Mouse (Mus musculus) hindbrain, embryonic 16.5 days (tissue): ENCODE measurements around the gene Rpl11. TPM values are rescaled to one million over a fixed set of nuclear protein-coding genes. Genes with fewer than 3 reads are reported as not detected.
A peak's percentile ranks its signal among the peaks of the same experiment; 100 is the strongest.

ENCODE experiments used
- ATAC-seq: fragments of 200-750 bp; cut with Nextera tagmentation; 2 replicates; pipeline ENCODE4 v1.8.0; 2017; ENCODE audit warnings: moderate TSS enrichment, moderate library complexity
- H3K27ac ChIP-seq: fragments of 300-500 bp; sonication (generic); 2 replicates; pipeline ENCODE4 v1.5.1; 2014; ENCODE audit warnings: low read depth, mild to moderate bottlenecking, control low read depth, low read length, moderate library complexity
- H3K27me3 ChIP-seq: fragments of 300-500 bp; sonication (generic); replicated peaks from 2 replicates; pipeline ENCODE4 v1.6.1; 2014; ENCODE audit warnings: low read length; ENCODE audit not compliant: control insufficient read depth, insufficient read depth
- H3K36me3 ChIP-seq: fragments of 300-500 bp; sonication (generic); 2 replicates; pipeline ENCODE4 v1.6.1; 2014; ENCODE audit warnings: mild to moderate bottlenecking, low read length, moderate library complexity, mixed read lengths; ENCODE audit not compliant: control insufficient read depth, insufficient read depth
- H3K4me1 ChIP-seq: fragments of 300-500 bp; sonication (generic); 2 replicates; pipeline ENCODE4 v1.6.1; 2014; ENCODE audit warnings: low read depth, low read length; ENCODE audit not compliant: control insufficient read depth, insufficient read depth
- H3K4me2 ChIP-seq: fragments of 300-500 bp; sonication (generic); 2 replicates; pipeline ENCODE4 v1.6.1; 2014; ENCODE audit warnings: mild to moderate bottlenecking, low read length, control low read depth, moderate library complexity
- H3K4me3 ChIP-seq: fragments of 300-500 bp; sonication (generic); 2 replicates; pipeline ENCODE4 v1.5.1; 2014; ENCODE audit warnings: mild to moderate bottlenecking, low read length, control low read depth, moderate library complexity
- H3K9ac ChIP-seq: fragments of 300-500 bp; sonication (generic); 2 replicates; pipeline ENCODE4 v1.6.1; 2014; ENCODE audit warnings: low read depth, mild to moderate bottlenecking, control low read depth, low read length, moderate library complexity
- H3K9me3 ChIP-seq: fragments of 300-500 bp; sonication (generic); 2 replicates; pipeline ENCODE4 v1.6.1; 2014; ENCODE audit warnings: mild to moderate bottlenecking, low read length, moderate library complexity; ENCODE audit not compliant: control insufficient read depth
- WGBS: fragments of 180-500 bp; shearing (Covaris S2); extraction: QIAGEN DNeasy Blood & Tissue Kit; methylation state at CpG from one replicate; pipeline ENCODE4 v1.1.7; 2014; 5-methylcytosine and 5-hydroxymethylcytosine counted together
- polyA plus RNA-seq: library from polyadenylated mRNA; unstranded; fragments of >200 nt; fragmentation: Nextera tagmentation; extraction: Ambion mirVana; gene quantifications from 2 replicates; pipeline ENCODE4 v1.2.1, GENCODE M21; 2015

The Rpl11 gene
- polyA plus RNA-seq, 1 experiment from 2014 or later = 233 TPM

GRCm38 (mm10) chr4:136091346-136091745 lies 38.1 kb upstream of the Rpl11 start:
- Histone ChIP-seq H3K9me3 (0 out of 2 replicates have a peak, but pooled peaks cover 2% of the 10 kb centered on the region), H3K27me3 (no peaks in the 10 kb centered on the region), H3K36me3 (no peaks in the 10 kb centered on the region), H3K4me2 (no peak overlapping the region), H3K4me1 (no peaks in the 10 kb centered on the region; the same call in 1 of the 2 replicates), H3K9ac (no peak overlapping the region), H3K4me3 (no peak overlapping the region), H3K27ac (no peak overlapping the region)
- ATAC-seq = no peak
- WGBS = 88% methylated on average over 4 of the region's 4 CpGs

- ATAC-seq = no peak
- Histone ChIP-seq H3K27me3 (no peaks in the 10 kb centered on the region), H3K4me2 (no peak overlapping the region), H3K4me3 (no peak overlapping the region), H3K27ac (no peak overlapping the region), H3K4me1 (no peaks in the 10 kb centered on the region), H3K36me3 (no peaks in the 10 kb centered on the region), H3K9me3 (0 out of 2 replicates have a peak, but pooled peaks cover 2% of the 10 kb centered on the region), H3K9ac (no peak overlapping the region)
- WGBS = 64% methylated on average over 11 of the region's 11 CpGs
These were observed 36.7 kb upstream of the Rpl11 start for GRCm38 (mm10) chr4:136089748-136090583.

- H3K27ac ChIP-seq = no peak overlapping the region
- no peak for ATAC-seq
- H3K36me3 ChIP-seq = no peaks in the 10 kb centered on the region
- no peak overlapping the region for H3K4me2 ChIP-seq
- 35% methylated on average over 16 of the region's 16 CpGs for WGBS
- H3K9ac ChIP-seq = no peak overlapping the region
- H3K27me3 ChIP-seq = no peaks in the 10 kb centered on the region
- 0 out of 2 replicates have a peak, but pooled peaks cover 2% of the 10 kb centered on the region for H3K9me3 ChIP-seq
- H3K4me3 ChIP-seq = no peak overlapping the region
- no peaks in the 10 kb centered on the region for H3K4me1 ChIP-seq
These were observed 35.9 kb upstream of the Rpl11 start for GRCm38 (mm10) chr4:136088971-136089747.

- Histone ChIP-seq H3K9me3 (0 out of 2 replicates have a peak, but pooled peaks cover 2% of the 10 kb centered on the region), H3K4me1 (no peaks in the 10 kb centered on the region), H3K27ac (no peak overlapping the region), H3K4me2 (no peak overlapping the region), H3K27me3 (no peaks in the 10 kb centered on the region), H3K36me3 (no peaks in the 10 kb centered on the region), H3K9ac (no peak overlapping the region), H3K4me3 (no peak overlapping the region)
- WGBS = 83% methylated on average over 5 of the region's 5 CpGs
- no peak for ATAC-seq
These were observed 35.1 kb upstream of the Rpl11 start for GRCm38 (mm10) chr4:136088364-136088763.

- H3K36me3 ChIP-seq = no peaks in the 10 kb centered on the region
- H3K4me3 ChIP-seq = no peak overlapping the region
- 0 out of 2 replicates have a peak, but pooled peaks cover under 1% of the 10 kb centered on the region for H3K27me3 ChIP-seq
- H3K4me1 ChIP-seq = no peaks in the 10 kb centered on the region
- no peak overlapping the region for H3K9ac ChIP-seq
- H3K27ac ChIP-seq = no peak overlapping the region
- ATAC-seq = no peak
- 0 out of 2 replicates have a peak, but pooled peaks cover 2% of the 10 kb centered on the region for H3K9me3 ChIP-seq
- 96% methylated on average over 5 of the region's 5 CpGs for WGBS
- H3K4me2 ChIP-seq = no peak overlapping the region
These were observed 34.0 kb upstream of the Rpl11 start for GRCm38 (mm10) chr4:136087261-136087660.

- Histone ChIP-seq H3K36me3 (no peaks in the 10 kb centered on the region), H3K27ac (no peak overlapping the region), H3K4me2 (no peak overlapping the region), H3K4me3 (no peak overlapping the region), H3K9ac (no peak overlapping the region), H3K27me3 (peaks cover 13% of the 10 kb centered on the region), H3K9me3 (no peaks in the 10 kb centered on the region), H3K4me1 (peaks cover 9% of the 10 kb centered on the region)
- WGBS = 97% methylated on average over 11 of the region's 11 CpGs
- ATAC-seq = no peak
These were observed 31.6 kb upstream of the Rpl11 start for GRCm38 (mm10) chr4:136084840-136085239.

- H3K4me1 ChIP-seq = peaks cover 9% of the 10 kb centered on the region
- H3K36me3 ChIP-seq = no peaks in the 10 kb centered on the region
- 80% methylated on average over 17 of the region's 19 CpGs for WGBS
- H3K4me3 ChIP-seq = no peak overlapping the region
- H3K4me2 ChIP-seq = no peak overlapping the region
- no peak overlapping the region for H3K9ac ChIP-seq
- no peaks in the 10 kb centered on the region for H3K9me3 ChIP-seq
- peaks cover 13% of the 10 kb centered on the region for H3K27me3 ChIP-seq
- no peak for ATAC-seq
- H3K27ac ChIP-seq = no peak overlapping the region
These were observed 30.3 kb upstream of the Rpl11 start for GRCm38 (mm10) chr4:136083269-136084105.

GRCm38 (mm10) chr4:136081729-136082128 lies 28.5 kb upstream of the Rpl11 start:
- H3K4me3 ChIP-seq = peak overlapping the region; percentile 37
- no peaks in the 10 kb centered on the region for H3K9me3 ChIP-seq
- peak overlapping the region; percentile 58 for H3K4me2 ChIP-seq
- H3K27ac ChIP-seq = no peak overlapping the region
- no peaks in the 10 kb centered on the region for H3K36me3 ChIP-seq
- peaks cover 9% of the 10 kb centered on the region for H3K4me1 ChIP-seq
- ATAC-seq = no peak
- peak overlapping the region; percentile 60 for H3K9ac ChIP-seq
- H3K27me3 ChIP-seq = peaks cover 13% of the 10 kb centered on the region
- WGBS = 7% methylated on average over 16 of the region's 28 CpGs
